Mouse (Mus musculus): ENCODE data around the gene Olfr1378. TPM values are rescaled to one million over a fixed set of nuclear protein-coding genes. Genes with fewer than 3 reads are reported as not detected.
A peak's percentile ranks its signal among the peaks of the same experiment; 100 is the strongest.

Olfr1378 gene
- polyA plus RNA-seq (2014; fragmentation: Nextera tagmentation; extraction: Ambion mirVana) = not detected in 2 replicates

DNA sequence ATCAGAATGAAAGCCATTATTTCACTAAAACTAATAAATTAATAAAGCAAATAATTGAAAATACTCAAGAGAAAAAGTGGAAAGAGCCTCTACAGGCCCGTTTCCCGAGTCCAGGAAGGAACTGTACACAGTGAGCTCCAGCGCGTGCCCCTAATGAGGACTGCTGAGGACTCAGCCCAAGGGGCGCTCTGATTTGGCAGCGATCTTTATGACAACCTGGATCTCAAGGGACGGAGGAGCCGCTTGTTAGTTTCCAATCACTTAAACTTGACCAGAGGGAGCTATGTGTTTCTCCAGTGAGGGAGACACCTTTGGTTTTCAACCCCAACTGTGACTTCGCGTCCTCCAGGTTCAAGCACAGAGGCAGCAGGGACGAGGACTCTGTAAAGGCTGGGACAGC, at the start of gene Olfr1378:
TSS of gene Olfr1378 (plus strand) at position 301 of the 400 bp plus-strand sequence.
- WGBS = 83% methylated on average over 11 of the region's 11 CpGs
- Histone ChIP-seq H3K27ac (ENCODE audit: low read depth, low read length) (no peak within 1 kb of the TSS), H3K4me2 (replicated peaks; ENCODE audit: low read depth, low read length) (no peak within 1 kb of the TSS), H3K4me3 (ENCODE audit: low read length) (no peak within 1 kb of the TSS), H3K9me3 (ENCODE audit: control insufficient read depth, low read length) (no peaks in the 10 kb centered on the region), H3K4me1 (ENCODE audit: control insufficient read depth, insufficient read depth, low read length) (no peaks in the 10 kb centered on the region), H3K36me3 (ENCODE audit: control insufficient read depth, insufficient read depth, low read length) (no peaks in the 10 kb centered on the region), H3K27me3 (ENCODE audit: control insufficient read depth, insufficient read depth, low read length) (no peaks in the 10 kb centered on the region), H3K9ac (ENCODE audit: low read depth, low read length) (no peak within 1 kb of the TSS)
- ATAC-seq (ENCODE audit: low FRiP score, low TSS enrichment) = no peak

DNA sequence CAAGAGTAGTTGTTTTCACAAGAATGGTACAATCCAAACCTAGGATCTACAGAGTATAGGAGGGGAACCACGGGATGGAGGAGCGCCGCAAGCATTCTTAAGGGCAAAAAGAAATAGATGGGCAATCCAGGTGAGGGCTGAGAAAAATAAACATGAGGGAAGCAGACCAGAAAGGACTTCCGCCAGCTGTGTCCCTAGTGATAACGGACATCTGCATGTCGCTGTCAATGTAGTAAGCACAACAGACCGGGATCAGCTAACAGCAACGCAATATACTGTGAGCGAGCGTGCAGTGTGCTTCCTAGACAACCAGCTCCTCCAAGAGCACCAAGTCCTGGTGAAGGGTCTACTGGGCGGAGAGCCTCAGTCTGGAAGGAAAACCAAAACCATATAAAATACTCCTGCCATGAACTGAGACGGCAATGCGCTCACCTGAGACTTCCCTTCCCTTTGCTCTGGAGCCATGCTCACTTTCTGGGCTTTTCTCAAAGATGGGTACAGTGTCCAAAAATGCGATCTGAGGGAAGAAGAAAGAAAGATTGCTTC, 35.8 kb upstream of the Olfr1378 start:
- Histone ChIP-seq H3K9me3 (ENCODE audit: control insufficient read depth, low read length) (no peaks in the 10 kb centered on the region), H3K4me3 (ENCODE audit: low read length) (peak overlapping the region; percentile 63), H3K4me1 (ENCODE audit: control insufficient read depth, insufficient read depth, low read length) (no peaks in the 10 kb centered on the region), H3K4me2 (replicated peaks; ENCODE audit: low read depth, low read length) (peak overlapping the region; percentile 96), H3K27me3 (ENCODE audit: control insufficient read depth, insufficient read depth, low read length) (no peaks in the 10 kb centered on the region), H3K27ac (ENCODE audit: low read depth, low read length) (no peak overlapping the region), H3K9ac (ENCODE audit: low read depth, low read length) (peak overlapping the region; percentile 65; the same call in 1 of the 2 replicates), H3K36me3 (ENCODE audit: control insufficient read depth, insufficient read depth, low read length) (no peaks in the 10 kb centered on the region)
- ATAC-seq (ENCODE audit: low FRiP score, low TSS enrichment) = no peak
- WGBS = 18% methylated on average over 14 of the region's 14 CpGs

DNA sequence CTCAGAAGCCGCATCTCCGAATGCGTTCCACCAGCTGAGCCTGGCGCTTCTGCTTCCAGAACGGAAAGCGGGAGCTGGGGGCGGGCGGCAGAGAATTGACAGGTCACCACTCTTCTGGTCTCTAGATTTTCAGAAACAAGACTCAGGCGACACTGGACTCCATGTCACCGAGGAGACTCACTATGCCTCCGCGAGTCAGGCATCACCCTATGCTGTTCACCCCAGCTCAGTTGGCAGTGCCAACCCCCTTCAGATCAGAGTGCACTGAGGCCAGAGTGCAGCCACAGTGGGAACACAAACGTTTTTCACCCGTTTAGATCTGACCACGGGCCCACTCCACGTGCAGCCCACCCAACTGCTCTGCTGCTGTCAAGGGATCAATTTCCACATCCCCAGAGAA, 35.3 kb upstream of the Olfr1378 start:
- no peaks in the 10 kb centered on the region for H3K27me3 ChIP-seq (ENCODE audit: control insufficient read depth, insufficient read depth, low read length)
- peak; percentile 63 for ATAC-seq (ENCODE audit: low FRiP score, low TSS enrichment)
- no peaks in the 10 kb centered on the region for H3K4me1 ChIP-seq (ENCODE audit: control insufficient read depth, insufficient read depth, low read length)
- 1% methylated on average over 16 of the region's 16 CpGs for WGBS
- H3K36me3 ChIP-seq (ENCODE audit: control insufficient read depth, insufficient read depth, low read length) = no peaks in the 10 kb centered on the region
- peak overlapping the region; percentile 65 for H3K9ac ChIP-seq (ENCODE audit: low read depth, low read length)
- H3K27ac ChIP-seq (ENCODE audit: low read depth, low read length) = no peak overlapping the region
- H3K9me3 ChIP-seq (ENCODE audit: control insufficient read depth, low read length) = no peaks in the 10 kb centered on the region
- H3K4me3 ChIP-seq (ENCODE audit: low read length) = peak overlapping the region; percentile 63
- peak overlapping the region; percentile 96 for H3K4me2 ChIP-seq (replicated peaks; ENCODE audit: low read depth, low read length)

DNA sequence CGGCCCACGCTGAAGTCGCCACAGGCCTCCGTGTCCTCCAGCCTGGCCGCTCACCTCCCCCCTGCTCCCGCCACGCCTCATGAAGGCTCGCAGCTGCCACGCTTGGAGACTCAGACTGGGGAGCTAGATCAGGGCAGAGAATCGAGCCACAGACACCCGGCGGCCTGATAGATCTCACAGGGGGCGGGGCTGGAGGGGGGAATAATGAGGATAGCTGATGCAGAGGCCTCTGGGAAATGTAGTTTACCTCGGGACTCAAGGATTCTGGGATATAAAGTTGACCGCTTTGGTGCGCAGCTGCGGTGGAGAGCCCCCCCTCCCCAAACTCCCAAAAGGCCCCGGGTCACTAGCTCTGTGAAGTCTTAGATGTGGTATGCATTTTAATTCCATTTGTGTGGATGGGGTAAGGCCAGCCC, 34.9 kb upstream of the Olfr1378 start, which contains the start of gene Zfp354b:
TSS of gene Zfp354b (minus strand) at position 183 of the 416 bp plus-strand sequence.
- H3K4me1 ChIP-seq (ENCODE audit: control insufficient read depth, insufficient read depth, low read length) = no peaks in the 10 kb centered on the region
- peak; percentile 95 for ATAC-seq (ENCODE audit: low FRiP score, low TSS enrichment)
- peak within 1 kb of the TSS; percentile 65 for H3K9ac ChIP-seq (ENCODE audit: low read depth, low read length)
- 2% methylated on average over 18 of the region's 18 CpGs for WGBS
- no peak within 1 kb of the TSS for H3K27ac ChIP-seq (ENCODE audit: low read depth, low read length)
- H3K36me3 ChIP-seq (ENCODE audit: control insufficient read depth, insufficient read depth, low read length) = no peaks in the 10 kb centered on the region
- H3K4me3 ChIP-seq (ENCODE audit: low read length) = peak within 1 kb of the TSS; percentile 63
- H3K9me3 ChIP-seq (ENCODE audit: control insufficient read depth, low read length) = no peaks in the 10 kb centered on the region
- H3K4me2 ChIP-seq (replicated peaks; ENCODE audit: low read depth, low read length) = peak within 1 kb of the TSS; percentile 96
- no peaks in the 10 kb centered on the region for H3K27me3 ChIP-seq (ENCODE audit: control insufficient read depth, insufficient read depth, low read length)

DNA sequence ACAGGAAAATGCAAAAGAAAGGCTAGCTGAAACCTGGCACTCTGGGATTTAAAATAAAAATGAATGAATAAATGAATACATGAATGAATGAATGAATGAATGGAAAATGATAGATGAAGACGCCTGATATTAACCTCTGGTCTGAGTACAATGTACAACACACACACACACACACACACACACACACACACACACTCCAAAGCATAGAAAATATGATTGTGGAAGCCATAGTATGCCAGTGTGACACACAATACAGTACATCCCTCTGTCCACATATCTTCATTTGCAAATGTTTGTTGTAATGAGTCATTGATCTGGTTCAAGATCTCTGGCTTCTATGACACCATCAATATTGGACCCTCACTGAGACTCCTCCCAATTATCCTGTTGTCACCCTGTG, 34.3 kb upstream of the Olfr1378 start:
- no peaks in the 10 kb centered on the region for H3K4me1 ChIP-seq (ENCODE audit: control insufficient read depth, insufficient read depth, low read length)
- no peaks in the 10 kb centered on the region for H3K27me3 ChIP-seq (ENCODE audit: control insufficient read depth, insufficient read depth, low read length)
- H3K9me3 ChIP-seq (ENCODE audit: control insufficient read depth, low read length) = no peaks in the 10 kb centered on the region
- H3K27ac ChIP-seq (ENCODE audit: low read depth, low read length) = no peak overlapping the region
- H3K4me3 ChIP-seq (ENCODE audit: low read length) = peak overlapping the region; percentile 63; the same call in 1 of the 2 replicates
- no peak overlapping the region for H3K9ac ChIP-seq (ENCODE audit: low read depth, low read length)
- H3K36me3 ChIP-seq (ENCODE audit: control insufficient read depth, insufficient read depth, low read length) = no peaks in the 10 kb centered on the region
- no peak for ATAC-seq (ENCODE audit: low FRiP score, low TSS enrichment)
- peak overlapping the region; percentile 96; the same call in 1 of the 2 replicates for H3K4me2 ChIP-seq (replicated peaks; ENCODE audit: low read depth, low read length)
- 92% methylated on average over 1 of the region's 1 CpGs for WGBS

DNA sequence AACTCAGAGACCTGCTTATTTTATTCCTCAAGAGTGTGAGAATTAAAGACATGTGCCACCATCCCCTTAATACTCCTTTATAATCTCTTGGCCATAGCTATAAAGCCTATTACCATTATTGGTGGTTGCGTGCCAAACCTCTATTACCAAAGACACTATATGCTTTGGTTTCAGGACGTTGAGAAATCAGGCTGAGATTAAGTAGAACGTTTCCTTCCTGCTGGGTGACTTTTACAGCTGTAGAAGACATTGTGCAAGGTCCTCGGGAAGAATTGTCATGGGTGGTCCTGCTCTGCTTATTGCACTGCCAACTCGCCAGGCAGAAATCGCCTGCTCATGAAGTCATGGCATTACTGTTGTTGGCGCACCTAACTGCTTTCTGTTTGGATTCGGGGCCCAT, 27.9 kb upstream of the Olfr1378 start:
- 0 out of 2 replicates have a peak, but pooled peaks cover 3% of the 10 kb centered on the region for H3K4me1 ChIP-seq (ENCODE audit: control insufficient read depth, insufficient read depth, low read length)
- H3K27ac ChIP-seq (ENCODE audit: low read depth, low read length) = no peak overlapping the region
- ATAC-seq (ENCODE audit: low FRiP score, low TSS enrichment) = no peak
- H3K4me2 ChIP-seq (replicated peaks; ENCODE audit: low read depth, low read length) = no peak overlapping the region
- H3K9ac ChIP-seq (ENCODE audit: low read depth, low read length) = no peak overlapping the region
- no peaks in the 10 kb centered on the region for H3K36me3 ChIP-seq (ENCODE audit: control insufficient read depth, insufficient read depth, low read length)
- H3K9me3 ChIP-seq (ENCODE audit: control insufficient read depth, low read length) = no peaks in the 10 kb centered on the region
- no peak overlapping the region for H3K4me3 ChIP-seq (ENCODE audit: low read length)
- 79% methylated on average over 8 of the region's 8 CpGs for WGBS
- H3K27me3 ChIP-seq (ENCODE audit: control insufficient read depth, insufficient read depth, low read length) = no peaks in the 10 kb centered on the region

DNA sequence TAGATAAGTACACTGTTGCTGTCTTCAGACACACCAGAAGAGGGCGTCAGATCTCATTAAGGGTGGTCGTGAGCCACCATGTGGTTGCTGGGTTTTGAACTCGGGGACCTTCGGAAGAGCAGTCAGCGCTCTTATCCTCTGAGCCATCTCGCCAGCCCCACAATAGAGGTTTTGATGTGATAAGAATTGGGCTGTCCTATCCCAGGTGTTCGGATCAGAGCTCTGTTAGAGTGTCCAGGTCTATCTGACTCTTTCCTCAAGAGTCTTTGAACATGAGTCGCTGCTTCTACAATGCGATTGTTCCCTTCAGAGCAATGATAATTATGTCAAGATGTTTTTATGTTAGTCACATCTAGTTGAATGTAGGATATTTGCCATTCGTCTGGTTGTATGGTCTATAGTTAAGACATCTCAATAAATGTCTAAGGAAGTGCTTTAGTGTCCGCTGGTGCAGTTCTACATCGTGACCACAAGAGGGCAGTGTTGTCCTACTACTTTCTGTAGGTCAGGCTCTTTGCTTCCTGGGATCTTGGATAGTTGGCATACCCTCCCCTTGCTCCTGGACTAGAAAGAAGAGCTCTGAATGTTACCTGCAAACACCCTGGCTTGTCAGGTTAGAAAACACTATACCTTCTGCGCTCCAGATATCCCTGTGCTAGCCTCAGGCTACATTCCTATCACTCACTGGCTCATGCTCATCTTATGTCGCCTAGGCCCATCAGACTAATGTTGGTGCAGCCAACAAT, 26.5 kb upstream of the Olfr1378 start:
- 0 out of 2 replicates have a peak, but pooled peaks cover 3% of the 10 kb centered on the region for H3K4me1 ChIP-seq (ENCODE audit: control insufficient read depth, insufficient read depth, low read length)
- 34% methylated on average over 14 of the region's 14 CpGs for WGBS
- H3K36me3 ChIP-seq (ENCODE audit: control insufficient read depth, insufficient read depth, low read length) = no peaks in the 10 kb centered on the region
- H3K4me3 ChIP-seq (ENCODE audit: low read length) = no peak overlapping the region
- no peak overlapping the region for H3K9ac ChIP-seq (ENCODE audit: low read depth, low read length)
- no peak overlapping the region for H3K4me2 ChIP-seq (replicated peaks; ENCODE audit: low read depth, low read length)
- no peak overlapping the region for H3K27ac ChIP-seq (ENCODE audit: low read depth, low read length)
- no peaks in the 10 kb centered on the region for H3K9me3 ChIP-seq (ENCODE audit: control insufficient read depth, low read length)
- ATAC-seq (ENCODE audit: low FRiP score, low TSS enrichment) = peak; percentile 49; the same call in 1 of the 2 replicates
- no peaks in the 10 kb centered on the region for H3K27me3 ChIP-seq (ENCODE audit: control insufficient read depth, insufficient read depth, low read length)

DNA sequence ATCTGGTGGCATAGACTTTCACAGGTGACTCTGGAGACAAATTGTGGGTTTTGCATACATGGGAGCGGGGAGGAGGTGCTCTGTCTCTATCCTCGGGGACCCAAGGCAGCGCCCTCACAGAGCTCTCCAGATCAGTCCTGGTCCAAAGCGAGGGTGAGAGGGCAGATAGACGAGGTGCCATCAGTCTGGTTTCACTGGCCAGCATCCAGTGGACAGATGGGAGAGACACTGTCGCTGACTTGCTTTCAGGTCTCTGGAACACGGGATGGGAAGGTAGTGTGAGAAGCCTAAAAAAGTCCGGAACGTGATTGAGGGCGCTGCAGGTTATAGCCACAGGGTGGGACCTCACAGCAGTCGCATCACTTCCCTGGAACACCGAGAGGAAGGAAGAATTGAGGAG, 23.9 kb upstream of the Olfr1378 start:
- WGBS = 51% methylated on average over 12 of the region's 12 CpGs
- 0 out of 2 replicates have a peak, but pooled peaks cover 3% of the 10 kb centered on the region for H3K4me1 ChIP-seq (ENCODE audit: control insufficient read depth, insufficient read depth, low read length)
- H3K9me3 ChIP-seq (ENCODE audit: control insufficient read depth, low read length) = no peaks in the 10 kb centered on the region
- peak overlapping the region; percentile 12; the same call in 1 of the 2 replicates for H3K4me2 ChIP-seq (replicated peaks; ENCODE audit: low read depth, low read length)
- ATAC-seq (ENCODE audit: low FRiP score, low TSS enrichment) = no peak
- H3K36me3 ChIP-seq (ENCODE audit: control insufficient read depth, insufficient read depth, low read length) = no peaks in the 10 kb centered on the region
- no peak overlapping the region for H3K4me3 ChIP-seq (ENCODE audit: low read length)
- no peaks in the 10 kb centered on the region for H3K27me3 ChIP-seq (ENCODE audit: control insufficient read depth, insufficient read depth, low read length)
- H3K9ac ChIP-seq (ENCODE audit: low read depth, low read length) = no peak overlapping the region
- no peak overlapping the region for H3K27ac ChIP-seq (ENCODE audit: low read depth, low read length)

DNA sequence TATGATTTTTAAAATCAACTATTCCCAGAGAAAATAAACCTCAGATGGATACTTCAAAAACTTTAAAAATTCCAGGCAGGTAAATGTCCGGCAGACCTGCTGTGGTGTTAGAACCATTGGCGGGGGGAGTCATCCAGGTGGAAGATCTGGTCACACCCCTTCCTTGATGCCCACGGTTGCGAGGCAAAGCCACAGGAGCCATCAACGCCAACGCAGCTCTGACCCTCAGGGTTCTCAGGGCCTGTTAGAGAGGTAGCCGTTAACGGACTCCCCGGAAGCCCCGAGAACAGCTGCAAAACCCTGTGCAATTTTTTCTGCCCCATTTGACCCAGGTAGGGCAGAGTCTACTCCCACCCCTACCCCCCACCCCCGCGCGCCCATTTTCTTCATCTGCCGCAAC, 22.8 kb upstream of the Olfr1378 start, which contains the start of gene 4933414I15Rik:
TSS of gene 4933414I15Rik (minus strand) at position 260 of the 400 bp plus-strand sequence.
- Histone ChIP-seq H3K36me3 (ENCODE audit: control insufficient read depth, insufficient read depth, low read length) (no peaks in the 10 kb centered on the region), H3K27ac (ENCODE audit: low read depth, low read length) (no peak within 1 kb of the TSS), H3K4me3 (ENCODE audit: low read length) (no peak within 1 kb of the TSS), H3K27me3 (ENCODE audit: control insufficient read depth, insufficient read depth, low read length) (no peaks in the 10 kb centered on the region), H3K4me1 (ENCODE audit: control insufficient read depth, insufficient read depth, low read length) (0 out of 2 replicates have a peak, but pooled peaks cover 3% of the 10 kb centered on the region), H3K9ac (ENCODE audit: low read depth, low read length) (no peak within 1 kb of the TSS), H3K9me3 (ENCODE audit: control insufficient read depth, low read length) (no peaks in the 10 kb centered on the region), H3K4me2 (replicated peaks; ENCODE audit: low read depth, low read length) (peak within 1 kb of the TSS; percentile 12; the same call in 1 of the 2 replicates)
- WGBS = 76% methylated on average over 14 of the region's 14 CpGs
- no peak for ATAC-seq (ENCODE audit: low FRiP score, low TSS enrichment)

Measured in kidney, embryonic 14.5 days (tissue).